Mouse (Mus musculus): Measurements from ENCODE around the gene Ryr3. TPM values are rescaled to one million over a fixed set of nuclear protein-coding genes. Genes with fewer than 3 reads are reported as not detected.

Ryr3 gene
- 0.09 TPM for total RNA-seq (2023)

GRCm38 (mm10) chr2:113216746-113217461, at the start of gene Ryr3:
Gene Ryr3 (minus strand): TSS chr2:113217096.

Other genes with a start within 250 kb of the Ryr3 start
- not detected for gene Tmco5b, start 68.6 kb upstream of the Ryr3 start, total RNA-seq (2023)
- gene Fmn1, start 110.6 kb upstream of the Ryr3 start, total RNA-seq (2023): 2.9 TPM